Mouse (Mus musculus): ENCODE measurements around the gene Mettl14.

- TF ChIP-seq POLR2A (IDR thresholded peaks at IDR 0.05; ENCODE audit: control insufficient read depth, extremely low read depth, insufficient read depth, low read length, poor library complexity): no peak
- no peak for TF ChIP-seq CTCF (IDR thresholded peaks at IDR 0.05; ENCODE audit: borderline replicate concordance, control insufficient read depth, extremely low read depth, insufficient read depth, low read length, poor library complexity)
These were observed 49.0 kb downstream of the Mettl14 start for GRCm38 (mm10) chr3:123336951-123337350.
